14 mouse cellular contexts compared by ENCODE assay signal in genomic region chr17:45893698-45894097, GRCm38 (mm10).
DNase-seq lines count a peak whose midpoint lies in the region; ATAC-seq and TF ChIP-seq lines count a peak whose summit lies in the region.
"Had no signal": no experiment of that assay in that cellular context is flagged by ENCODE, and none has a peak within 500 bp of the region (broad histone marks: within the 10 kb centered on the region; RNA-seq: fewer than 3 reads in every experiment).

No protein-coding gene starts in this region.

- H3K36me3 ChIP-seq in forebrain, postnatal 0 days (ENCODE audit: insufficient read depth) = no peaks in the 10 kb centered on the region
- no peaks in the 10 kb centered on the region for H3K36me3 ChIP-seq in forebrain, embryonic 15.5 days
- H3K36me3 ChIP-seq: forebrain, embryonic 10.5 days; hindbrain, embryonic 12.5 days; limb, embryonic 12.5 days; lung, embryonic 15.5 days; midbrain, embryonic 13.5 days had no signal

- H3K9me3 ChIP-seq in forebrain, postnatal 0 days (ENCODE audit: low read length) = no peaks in the 10 kb centered on the region
- no peaks in the 10 kb centered on the region for H3K9me3 ChIP-seq in forebrain, embryonic 15.5 days
- H3K9me3 ChIP-seq: forebrain, embryonic 10.5 days; hindbrain, embryonic 12.5 days; limb, embryonic 12.5 days; lung, embryonic 15.5 days; midbrain, embryonic 13.5 days had no signal

- no peak overlapping the region for H3K27ac ChIP-seq in forebrain, postnatal 0 days (ENCODE audit: low read depth, low read length)
- H3K27ac ChIP-seq in forebrain, embryonic 15.5 days (replicated peaks) = no peak overlapping the region
- H3K27ac ChIP-seq: forebrain, embryonic 10.5 days; hindbrain, embryonic 12.5 days; limb, embryonic 12.5 days; lung, embryonic 15.5 days; midbrain, embryonic 13.5 days had no signal

- H3K4me1 ChIP-seq in forebrain, postnatal 0 days (ENCODE audit: insufficient read depth) = no peaks in the 10 kb centered on the region
- H3K4me1 ChIP-seq in forebrain, embryonic 15.5 days = peaks cover 14% of the 10 kb centered on the region

- H3K27me3 ChIP-seq in forebrain, postnatal 0 days (ENCODE audit: insufficient read depth, low read length) = no peaks in the 10 kb centered on the region
- no peaks in the 10 kb centered on the region for H3K27me3 ChIP-seq in forebrain, embryonic 15.5 days
- H3K27me3 ChIP-seq: hindbrain, embryonic 12.5 days; limb, embryonic 12.5 days had no signal

- H3K4me3 ChIP-seq in forebrain, postnatal 0 days (ENCODE audit: low read depth, low read length) = no peak overlapping the region
- H3K4me3 ChIP-seq in forebrain, embryonic 15.5 days = no peak overlapping the region
- H3K4me3 ChIP-seq: forebrain, embryonic 10.5 days; hindbrain, embryonic 12.5 days; limb, embryonic 12.5 days; lung, embryonic 15.5 days; midbrain, embryonic 13.5 days had no signal

- H3K9ac ChIP-seq in forebrain, postnatal 0 days = no peak overlapping the region
- no peak overlapping the region for H3K9ac ChIP-seq in forebrain, embryonic 15.5 days (replicated peaks)
- H3K9ac ChIP-seq: hindbrain, embryonic 12.5 days; limb, embryonic 12.5 days; lung, embryonic 15.5 days; midbrain, embryonic 13.5 days had no signal

- H3K4me2 ChIP-seq in forebrain, postnatal 0 days (ENCODE audit: low read depth) = no peak overlapping the region
- no peak overlapping the region for H3K4me2 ChIP-seq in forebrain, embryonic 15.5 days (replicated peaks)
- H3K4me2 ChIP-seq: hindbrain, embryonic 12.5 days; limb, embryonic 12.5 days; lung, embryonic 15.5 days; midbrain, embryonic 13.5 days had no signal

- WGBS in forebrain, postnatal 0 days = 72% methylated on average over 6 of the region's 6 CpGs
- WGBS in forebrain, embryonic 15.5 days = 82% methylated on average over 6 of the region's 6 CpGs

- DNase-seq in forebrain, postnatal 0 days = peak; percentile 40
- DNase-seq in right cerebral cortex, adult 18-20 months = peak; percentile 60
- no peak for DNase-seq in right cerebral cortex, postnatal 4 days
- DNase-seq in layer of hippocampus, adult 9-11 months = peak; percentile 34
- no peak for DNase-seq in spleen, postnatal 4 days (ENCODE audit: low spot score in 2 of 2)
- DNase-seq in kidney, postnatal 25 days = no peak

- no peak for TF ChIP-seq CTCF in forebrain, postnatal 0 days (IDR thresholded peaks at IDR 0.05; ENCODE audit: low read depth)

- no peak for ATAC-seq in forebrain, postnatal 0 days
- ATAC-seq in forebrain, embryonic 15.5 days (replicated peaks) = no peak
- ATAC-seq in cerebellum, adult (ENCODE audit: insufficient number of reproducible peaks, low FRiP score, low TSS enrichment) = no peak
- ATAC-seq: midbrain, embryonic 13.5 days; Patski had no signal

Comparison
In these comparisons a context has a peak if more than half of its experiments do, and no peak if none do; other contexts are left out.
1. DNase-seq: peak in forebrain, postnatal 0 days (single experiment), right cerebral cortex, adult 18-20 months (single experiment) and layer of hippocampus, adult 9-11 months (single experiment); none in right cerebral cortex, postnatal 4 days (single experiment), spleen, postnatal 4 days (0 of 2) and kidney, postnatal 25 days (0 of 2).